Mouse (Mus musculus): ENCODE data around the gene Dusp18. TPM values are rescaled to one million over a fixed set of nuclear protein-coding genes. Genes with fewer than 3 reads are reported as not detected.
A peak's percentile ranks its signal among the peaks of the same experiment; 100 is the strongest.

The Dusp18 gene
- total and polyA plus RNA-seq, 3 experiments: 0.81 to 2.2 TPM; not detected in 1

DNA sequence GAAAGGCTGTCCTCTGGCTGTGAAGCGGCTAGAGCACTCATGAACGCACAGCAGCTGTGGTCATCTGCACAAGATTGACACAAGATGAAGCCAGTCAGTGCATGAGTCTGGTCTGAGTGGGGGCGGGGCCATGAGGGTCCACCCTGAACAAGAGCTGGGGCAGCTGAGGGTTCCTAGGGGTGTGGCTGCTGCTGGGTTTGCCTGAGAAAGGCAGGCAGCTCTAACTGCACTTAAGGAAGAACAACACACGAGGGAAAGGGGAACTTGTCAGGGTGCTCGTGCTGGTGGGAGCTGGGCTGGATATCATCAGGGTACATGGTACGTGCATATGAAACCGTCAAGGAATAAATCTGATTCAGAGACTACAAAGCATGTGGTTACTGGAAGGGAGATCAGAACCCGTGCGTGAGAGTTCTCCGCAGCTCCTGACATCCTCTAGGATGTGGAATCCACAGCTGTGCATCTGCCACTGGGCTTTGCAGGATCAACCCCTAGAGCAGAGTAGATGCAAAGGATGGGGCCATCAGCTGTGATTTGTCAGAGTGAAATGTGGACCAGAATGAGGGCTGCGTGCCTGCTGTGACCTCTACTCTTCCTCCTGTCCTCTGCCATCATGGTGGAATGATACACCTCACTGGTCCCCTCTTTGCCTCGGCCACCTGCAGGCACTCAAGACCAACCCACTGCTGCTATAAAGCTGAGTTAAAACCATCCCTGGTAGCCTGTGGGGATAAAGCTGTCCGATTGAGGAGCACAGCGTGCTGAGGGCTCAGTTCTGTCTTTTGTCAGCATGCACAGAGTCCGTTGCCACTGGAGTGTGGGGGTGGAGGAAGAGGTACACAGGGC lies 45.3 kb upstream of the Dusp18 start:
- no peak overlapping the region for H3K27ac ChIP-seq (ENCODE audit: control insufficient read depth, low read depth, low read length)
- no peaks in the 10 kb centered on the region for H3K9me3 ChIP-seq (replicated peaks; ENCODE audit: insufficient read depth, low read length)
- H3K9ac ChIP-seq (ENCODE audit: control insufficient read depth, low read depth, low read length, poor library complexity, severe bottlenecking): no peak overlapping the region
- H3K36me3 ChIP-seq (ENCODE audit: control insufficient read depth in 1 of 2, insufficient read depth in 2 of 2, low read length in 2 of 2): no peaks in the 10 kb centered on the region
- H3K4me1 ChIP-seq (ENCODE audit: control insufficient read depth in 1 of 2, insufficient read depth in 2 of 2, low read length in 2 of 2): no peaks in the 10 kb centered on the region
- TF ChIP-seq MAX (IDR thresholded peaks at IDR 0.05; ENCODE audit: low read length): no peak
- TF ChIP-seq ELF1 (IDR thresholded peaks at IDR 0.05; ENCODE audit: low read depth, low read length): no peak
- TF ChIP-seq GABPA (IDR thresholded peaks at IDR 0.05; ENCODE audit: low read depth, low read length): no peak
- TF ChIP-seq NRF1 (IDR thresholded peaks at IDR 0.05; ENCODE audit: insufficient read depth, low read depth, low read length, poor library complexity, severe bottlenecking): no peak
- peak; percentile 44 for DNase-seq (ENCODE audit: low read depth, low spot score)
- peaks cover 1 to 3% of the 10 kb centered on the region in 2 experiments; a peak in 2 of 4 replicates for H3K27me3 ChIP-seq (ENCODE audit: control insufficient read depth in 1 of 2, insufficient read depth in 2 of 2, low read length in 2 of 2)
- H3K79me2 ChIP-seq (ENCODE audit: control insufficient read depth, insufficient read depth, low read length, poor library complexity): no peaks in the 10 kb centered on the region
- no peak overlapping the region for H3K4me3 ChIP-seq (ENCODE audit: control insufficient read depth in 1 of 2, insufficient read depth in 1 of 2, low read depth in 2 of 2, low read length in 2 of 2)

- Histone ChIP-seq H3K27ac (ENCODE audit: control insufficient read depth, low read depth, low read length) (no peak overlapping the region), H3K9ac (ENCODE audit: control insufficient read depth, low read depth, low read length, poor library complexity, severe bottlenecking) (no peak overlapping the region), H3K27me3 (ENCODE audit: control insufficient read depth in 1 of 2, insufficient read depth in 2 of 2, low read length in 2 of 2) (peaks cover 1 to 5% of the 10 kb centered on the region in 2 experiments; a peak in 2 of 4 replicates), H3K4me1 (ENCODE audit: control insufficient read depth in 1 of 2, insufficient read depth in 2 of 2, low read length in 2 of 2) (no peaks in the 10 kb centered on the region), H3K36me3 (ENCODE audit: control insufficient read depth in 1 of 2, insufficient read depth in 2 of 2, low read length in 2 of 2) (no peaks in the 10 kb centered on the region), H3K9me3 (replicated peaks; ENCODE audit: insufficient read depth, low read length) (no peaks in the 10 kb centered on the region), H3K79me2 (ENCODE audit: control insufficient read depth, insufficient read depth, low read length, poor library complexity) (no peaks in the 10 kb centered on the region), H3K4me3 (ENCODE audit: control insufficient read depth in 1 of 2, insufficient read depth in 1 of 2, low read depth in 2 of 2, low read length in 2 of 2) (no peak overlapping the region)
- no peak for DNase-seq (ENCODE audit: low read depth, low spot score)
- TF ChIP-seq GABPA (IDR thresholded peaks at IDR 0.05; ENCODE audit: low read depth, low read length) (no peak), TCF12 (IDR thresholded peaks at IDR 0.05; ENCODE audit: low read depth, low read length) (no peak), SMC3 (IDR thresholded peaks at IDR 0.05; ENCODE audit: low read depth, low read length) (no peak), POLR2A (IDR thresholded peaks at IDR 0.05; ENCODE audit: control insufficient read depth in 1 of 2, insufficient read depth in 1 of 2, low read depth in 1 of 2, low read length in 2 of 2, poor library complexity in 1 of 2) (no peak), GATA1 (IDR thresholded peaks at IDR 0.05; ENCODE audit: low read depth, low read length) (no peak), USF1 (IDR thresholded peaks at IDR 0.05; ENCODE audit: low read depth, low read length) (no peak), RCOR1 (IDR thresholded peaks at IDR 0.05; ENCODE audit: low read depth, low read length) (no peak), MYC (IDR thresholded peaks at IDR 0.05; ENCODE audit: low read depth, low read length) (no peak), CHD2 (IDR thresholded peaks at IDR 0.05; ENCODE audit: low read length) (no peak), JUND (IDR thresholded peaks at IDR 0.05; ENCODE audit: low read depth, low read length) (no peak), ZC3H11A (IDR thresholded peaks at IDR 0.05; ENCODE audit: low read depth, low read length) (no peak), CTCF (IDR thresholded peaks at IDR 0.05 in 2 of 3, conservative IDR thresholded peaks at IDR 0.05 in 1 of 3; ENCODE audit: control insufficient read depth in 1 of 3, insufficient read depth in 1 of 3, low read depth in 2 of 3, low read length in 3 of 3, poor library complexity in 1 of 3, severe bottlenecking in 1 of 3) (no peak), EP300 (IDR thresholded peaks at IDR 0.05; ENCODE audit: low read depth in 1 of 2, low read length in 2 of 2) (no peak), MAZ (IDR thresholded peaks at IDR 0.05; ENCODE audit: low read depth, low read length) (no peak), POLR2AphosphoS2 (IDR thresholded peaks at IDR 0.05; ENCODE audit: low read length) (no peak), ETS1 (IDR thresholded peaks at IDR 0.05; ENCODE audit: low read depth, low read length) (no peak)
Observed at GRCm38 (mm10) chr11:3850315-3850614, 44.8 kb upstream of the Dusp18 start.

Measured in MEL (cell line).